Mouse (Mus musculus) stomach, embryonic 16.5 days (tissue): ENCODE results near the gene Exoc3l. TPM values are rescaled to one million over a fixed set of nuclear protein-coding genes. Genes with fewer than 3 reads are reported as not detected.
A peak's percentile ranks its signal among the peaks of the same experiment; 100 is the strongest.
"Not testable (repeated sequence)": the region's sequence is repeated elsewhere in the genome, so short reads cannot be mapped to it uniquely, and the experiment has no call there.

Source experiments
- ATAC-seq: fragments of 200-750 bp; cut with Nextera tagmentation; 2 replicates; pipeline ENCODE4 v1.8.0; 2017; ENCODE audit warnings: moderate number of reproducible peaks, moderate TSS enrichment; ENCODE audit not compliant: insufficient read depth, low FRiP score
- H3K27ac ChIP-seq: fragments of 300-500 bp; sonication (generic); 2 replicates; pipeline ENCODE4 v1.5.1; 2014; ENCODE audit warnings: low read length
- H3K27me3 ChIP-seq: fragments of 300-500 bp; sonication (generic); 2 replicates; pipeline ENCODE4 v1.6.1; 2014; ENCODE audit warnings: low read length, control low read depth, mixed read lengths; ENCODE audit not compliant: control insufficient read depth, insufficient read depth
- H3K36me3 ChIP-seq: fragments of 300-500 bp; sonication (generic); 2 replicates; pipeline ENCODE4 v1.6.1; 2014; ENCODE audit warnings: low read length; ENCODE audit not compliant: control insufficient read depth, insufficient read depth
- H3K4me1 ChIP-seq: fragments of 300-500 bp; sonication (generic); 2 replicates; pipeline ENCODE4 v1.6.1; 2014; ENCODE audit warnings: low read length, control low read depth, mixed read lengths; ENCODE audit not compliant: control insufficient read depth, insufficient read depth
- H3K4me2 ChIP-seq: fragments of 300-500 bp; sonication (generic); 2 replicates; pipeline ENCODE4 v1.6.1; 2014; ENCODE audit warnings: low read depth, low read length, mixed read lengths
- H3K4me3 ChIP-seq: fragments of 300-500 bp; sonication (generic); replicated peaks from 2 replicates; pipeline ENCODE4 v1.5.1; 2014; ENCODE audit warnings: mild to moderate bottlenecking, low read length
- H3K9ac ChIP-seq: fragments of 300-500 bp; sonication (generic); 2 replicates; pipeline ENCODE4 v1.6.1; 2014; ENCODE audit warnings: low read length
- H3K9me3 ChIP-seq: fragments of 300-500 bp; sonication (generic); replicated peaks from 2 replicates; pipeline ENCODE4 v1.6.1; 2016; ENCODE audit warnings: low read length, control low read depth; ENCODE audit not compliant: control insufficient read depth
- WGBS: fragments of 180-500 bp; shearing (Covaris S2); extraction: QIAGEN DNeasy Blood & Tissue Kit; methylation state at CpG from one replicate; pipeline ENCODE4 v1.1.7; 2014; 5-methylcytosine and 5-hydroxymethylcytosine counted together
- polyA plus RNA-seq: library from polyadenylated mRNA; unstranded; fragments of >200 nt; fragmentation: Nextera tagmentation; extraction: Ambion mirVana; gene quantifications from 2 replicates; pipeline ENCODE4 v1.2.1, GENCODE M21; 2015

The Exoc3l gene
- polyA plus RNA-seq, 1 experiment from 2014 or later, result 11.9 TPM

- no peaks in the 10 kb centered on the region for H3K27me3 ChIP-seq
- H3K9me3 ChIP-seq, result no peaks in the 10 kb centered on the region
- no peak overlapping the region for H3K27ac ChIP-seq
- peaks cover 23% of the 10 kb centered on the region for H3K36me3 ChIP-seq
- WGBS, result 49% methylated on average over 18 of the region's 18 CpGs
- ATAC-seq, result no peak
- peaks cover 16% of the 10 kb centered on the region for H3K4me1 ChIP-seq
- H3K9ac ChIP-seq, result peak overlapping the region; percentile 97
- peak overlapping the region; percentile 99 for H3K4me3 ChIP-seq
- peak overlapping the region; percentile 85 for H3K4me2 ChIP-seq
These were observed 2.7 kb upstream of the Exoc3l start for GRCm38 (mm10) chr8:105298351-105299252.

GRCm38 (mm10) chr8:105297511-105298192, 1.8 kb upstream of the Exoc3l start, which contains the start of gene E2f4:
Gene E2f4, plus strand, starts transcription at chr8:105297663.
- no peaks in the 10 kb centered on the region for H3K27me3 ChIP-seq
- peaks cover 16% of the 10 kb centered on the region for H3K4me1 ChIP-seq
- H3K36me3 ChIP-seq, result peaks cover 18% of the 10 kb centered on the region
- under 1% methylated on average over 58 of the region's 58 CpGs for WGBS
- H3K27ac ChIP-seq, result peak within 1 kb of the TSS; percentile 61
- H3K4me3 ChIP-seq, result peak within 1 kb of the TSS; percentile 99
- H3K4me2 ChIP-seq, result peak within 1 kb of the TSS; percentile 85
- H3K9ac ChIP-seq, result peak within 1 kb of the TSS; percentile 97
- H3K9me3 ChIP-seq, result no peaks in the 10 kb centered on the region
- peak; percentile 91 for ATAC-seq

- no peak for ATAC-seq
- Histone ChIP-seq H3K27me3 (peaks cover 5% of the 10 kb centered on the region; the same call in 1 of the 2 replicates), H3K9ac (no peak overlapping the region), H3K4me2 (peak overlapping the region; percentile 14; the same call in 1 of the 2 replicates), H3K4me1 (peaks cover 22% of the 10 kb centered on the region), H3K27ac (no peak overlapping the region), H3K4me3 (peak overlapping the region; percentile 5; the same call in 1 of the 2 replicates), H3K36me3 (no peaks in the 10 kb centered on the region), H3K9me3 (no peaks in the 10 kb centered on the region)
- 68% methylated on average over 11 of the region's 11 CpGs for WGBS
These were observed 645 bp downstream of the Exoc3l start for GRCm38 (mm10) chr8:105295256-105295655.

- H3K4me2 ChIP-seq, result no peak overlapping the region
- 60% methylated on average over 9 of the region's 9 CpGs for WGBS
- ATAC-seq, result no peak
- no peak overlapping the region for H3K4me3 ChIP-seq
- no peaks in the 10 kb centered on the region for H3K36me3 ChIP-seq
- peaks cover 6% of the 10 kb centered on the region; the same call in 1 of the 2 replicates for H3K27me3 ChIP-seq
- H3K27ac ChIP-seq, result no peak overlapping the region
- no peaks in the 10 kb centered on the region for H3K9me3 ChIP-seq
- H3K9ac ChIP-seq, result no peak overlapping the region; the same call in 1 of the 2 replicates
- peaks cover 27% of the 10 kb centered on the region for H3K4me1 ChIP-seq
These were observed 1.1 kb downstream of the Exoc3l start for GRCm38 (mm10) chr8:105294776-105295175.

- H3K4me3 ChIP-seq, result no peak overlapping the region
These were observed 2.5 kb downstream of the Exoc3l start for GRCm38 (mm10) chr8:105293405-105293804.

GRCm38 (mm10) chr8:105292471-105292870, 3.4 kb downstream of the Exoc3l start:
- H3K27ac ChIP-seq, result no peak overlapping the region
- H3K9ac ChIP-seq, result no peak overlapping the region
- H3K4me1 ChIP-seq, result peaks cover 27% of the 10 kb centered on the region
- no peaks in the 10 kb centered on the region for H3K36me3 ChIP-seq
- no peak overlapping the region for H3K4me2 ChIP-seq
- no peak for ATAC-seq
- WGBS, result 82% methylated on average over 7 of the region's 7 CpGs
- H3K4me3 ChIP-seq, result no peak overlapping the region
- H3K9me3 ChIP-seq, result no peaks in the 10 kb centered on the region
- peaks cover 6% of the 10 kb centered on the region; the same call in 1 of the 2 replicates for H3K27me3 ChIP-seq

More at GRCm38 (mm10) chr8:105293405-105293804, 2.5 kb downstream of the Exoc3l start:
- no peak overlapping the region for H3K4me2 ChIP-seq
- 65% methylated on average over 19 of the region's 19 CpGs for WGBS
- no peaks in the 10 kb centered on the region for H3K36me3 ChIP-seq
- no peak overlapping the region for H3K9ac ChIP-seq
- H3K27ac ChIP-seq, result no peak overlapping the region
- H3K27me3 ChIP-seq, result peaks cover 6% of the 10 kb centered on the region; the same call in 1 of the 2 replicates
- ATAC-seq, result no peak
- H3K4me1 ChIP-seq, result peaks cover 27% of the 10 kb centered on the region
- no peaks in the 10 kb centered on the region for H3K9me3 ChIP-seq

GRCm38 (mm10) chr8:105291802-105292201, 4.1 kb downstream of the Exoc3l start:
- H3K4me1 ChIP-seq, result peaks cover 23% of the 10 kb centered on the region
- not testable (repeated sequence) for ATAC-seq, H3K9me3 ChIP-seq, H3K4me2 ChIP-seq, H3K27ac ChIP-seq, H3K4me3 ChIP-seq, H3K36me3 ChIP-seq, H3K27me3 ChIP-seq, H3K9ac ChIP-seq
- 63% methylated on average over 3 of the region's 3 CpGs for WGBS

GRCm38 (mm10) chr8:105291364-105291763, 4.5 kb downstream of the Exoc3l start:
- H3K27me3 ChIP-seq, H3K4me3 ChIP-seq, H3K27ac ChIP-seq, H3K9me3 ChIP-seq, ATAC-seq, H3K4me2 ChIP-seq, H3K9ac ChIP-seq, H3K36me3 ChIP-seq: not testable (repeated sequence)
- H3K4me1 ChIP-seq, result peaks cover 21% of the 10 kb centered on the region
- 81% methylated on average over 8 of the region's 8 CpGs for WGBS
